Mouse (Mus musculus): ENCODE results near the gene Oprd1. TPM values are rescaled to one million over a fixed set of nuclear protein-coding genes. Genes with fewer than 3 reads are reported as not detected.
A peak's percentile ranks its signal among the peaks of the same experiment; 100 is the strongest.

Oprd1 gene
- total RNA-seq, 2 experiments from 2014 or later = not detected

DNA sequence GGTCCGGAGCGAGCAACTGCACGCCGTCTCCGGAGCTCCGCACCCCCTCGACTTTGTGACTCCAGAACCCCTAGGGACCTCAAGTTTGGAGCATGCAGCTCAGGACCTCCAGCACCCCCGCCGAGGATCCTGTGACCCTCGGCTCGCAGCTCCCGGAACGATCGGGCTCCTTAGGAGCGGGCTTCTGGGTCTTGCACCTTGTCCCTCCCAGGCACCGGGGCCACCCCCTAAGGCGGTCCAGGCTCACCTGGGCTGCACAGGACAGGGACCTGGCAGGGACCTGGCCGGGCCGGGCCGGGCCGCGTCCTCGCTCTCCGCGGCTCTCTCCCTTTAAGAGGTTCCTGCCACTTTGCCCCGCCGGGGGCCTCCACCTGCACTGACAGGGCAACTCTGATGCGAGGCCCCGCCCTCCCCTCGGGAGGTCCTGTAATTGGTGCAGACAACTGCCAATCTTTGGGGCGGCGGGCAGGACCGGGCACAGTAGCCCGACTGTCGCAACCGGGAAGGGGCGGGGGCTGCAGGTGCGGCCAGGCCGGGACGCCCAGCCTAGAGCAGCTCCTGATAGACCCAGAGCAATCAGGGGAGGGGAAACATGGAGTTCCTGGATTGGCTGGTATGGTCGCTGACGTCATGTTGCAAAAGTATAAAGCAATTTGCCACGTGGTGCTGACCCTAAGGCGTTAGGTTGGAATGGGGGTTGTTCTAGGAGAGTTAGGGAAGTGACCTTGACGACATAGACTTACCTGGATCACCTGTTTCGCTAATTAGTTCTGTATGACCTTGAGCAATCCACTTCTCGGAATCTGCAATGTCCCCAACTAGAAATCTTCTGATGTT, 69.1 kb downstream of the Oprd1 start, which contains the start of gene Epb41:
Gene Epb41 (minus strand): TSS at position 389 of the 837 bp plus-strand sequence.
- DNase-seq = peak; percentile 99
- TF ChIP-seq CTCF (IDR thresholded peaks at IDR 0.05) = peak; percentile 9; the same call in 1 of the 2 replicates
- intact Hi-C loops (cut with DNase I) = loop anchor here (5.0 kb wide), 2 partner anchors 38 to 158 kb away; no protein-coding TSS in a partner anchor
- H3K27ac ChIP-seq = peak within 1 kb of the TSS; percentile 99
- H3K4me3 ChIP-seq = peak within 1 kb of the TSS; percentile 96

GRCm38 (mm10) chr4:132074077-132074932, 70.0 kb downstream of the Oprd1 start, which contains the start of gene Gm10300:
TSS of gene Gm10300 (plus strand) at chr4:132074697.
- TF ChIP-seq CTCF (IDR thresholded peaks at IDR 0.05) = no peak
- peak within 1 kb of the TSS; percentile 96 for H3K4me3 ChIP-seq
- peak within 1 kb of the TSS; percentile 99 for H3K27ac ChIP-seq
- DNase-seq = peak; percentile 76
- intact Hi-C loops (cut with DNase I) = no loop called here

DNA sequence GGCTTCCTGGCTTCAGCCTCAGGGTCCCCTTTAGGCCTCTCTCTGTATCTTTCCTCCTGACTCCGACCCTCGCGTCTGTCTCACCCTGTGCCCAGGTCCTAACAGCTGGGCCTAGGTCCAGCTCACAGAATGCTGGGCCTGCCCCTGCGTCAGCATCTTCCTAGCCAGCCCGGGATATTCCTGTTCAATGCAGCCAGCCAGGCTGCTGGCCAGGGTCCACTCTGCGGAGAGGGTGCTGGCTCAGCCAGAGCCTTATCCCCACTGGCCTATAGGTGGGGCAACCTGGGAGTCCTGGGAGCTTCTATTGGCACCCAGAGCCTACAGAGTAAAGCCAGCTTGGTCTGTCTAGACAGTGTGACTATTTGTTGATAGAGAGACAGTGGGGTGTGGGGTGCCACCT, 71.3 kb downstream of the Oprd1 start:
- Histone ChIP-seq H3K4me3 (peak overlapping the region; percentile 96), H3K27ac (peak overlapping the region; percentile 99)
- TF ChIP-seq CTCF (IDR thresholded peaks at IDR 0.05) = peak; percentile 44; the same call in 1 of the 2 replicates
- intact Hi-C loops (cut with DNase I) = no loop called here
- peak; percentile 90 for DNase-seq

DNA sequence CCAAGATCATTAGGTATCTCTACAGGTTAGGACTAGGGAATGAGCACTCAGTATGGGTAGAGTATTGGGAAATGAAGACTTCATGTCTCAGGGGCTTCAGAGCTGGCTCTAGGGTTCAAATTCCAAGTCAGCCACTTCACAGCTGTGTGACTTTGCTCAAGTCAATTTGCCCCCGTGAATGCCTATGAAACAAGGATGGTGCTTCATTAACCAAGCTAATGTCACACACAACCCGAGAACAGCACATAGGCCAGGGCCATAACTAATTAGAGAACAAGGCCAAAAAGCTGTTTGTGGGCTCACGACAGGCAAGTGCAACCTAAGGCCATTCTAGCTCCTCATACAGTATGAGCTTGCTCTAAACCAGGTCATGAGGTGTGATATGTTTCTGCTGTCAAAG, 72.1 kb downstream of the Oprd1 start:
- H3K4me3 ChIP-seq = no peak overlapping the region
- no peak for DNase-seq
- H3K27ac ChIP-seq = peak overlapping the region; percentile 4; the same call in 1 of the 2 replicates
- intact Hi-C loops (cut with DNase I) = no loop called here
- TF ChIP-seq CTCF (IDR thresholded peaks at IDR 0.05) = no peak

GRCm38 (mm10) chr4:132071674-132072073, 72.6 kb downstream of the Oprd1 start:
- intact Hi-C loops (cut with DNase I) = no loop called here
- TF ChIP-seq CTCF (IDR thresholded peaks at IDR 0.05) = no peak

GRCm38 (mm10) chr4:132067938-132068235, 76.4 kb downstream of the Oprd1 start:
- TF ChIP-seq CTCF (IDR thresholded peaks at IDR 0.05) = no peak
- Histone ChIP-seq H3K4me3 (no peak overlapping the region), H3K27ac (peak overlapping the region; percentile 28; the same call in 1 of the 2 replicates)
- intact Hi-C loops (cut with DNase I) = no loop called here
- DNase-seq = no peak

More at GRCm38 (mm10) chr4:132071674-132072073, 72.6 kb downstream of the Oprd1 start:
- Histone ChIP-seq H3K4me3 (no peak overlapping the region), H3K27ac (no peak overlapping the region)
- DNase-seq = no peak

GRCm38 (mm10) chr4:132067112-132067937, 77.0 kb downstream of the Oprd1 start:
- Histone ChIP-seq H3K4me3 (no peak overlapping the region), H3K27ac (peak overlapping the region; percentile 51)
- intact Hi-C loops (cut with DNase I) = no loop called here
- no peak for DNase-seq
- no peak for TF ChIP-seq CTCF (IDR thresholded peaks at IDR 0.05)

GRCm38 (mm10) chr4:132066101-132066773, 78.0 kb downstream of the Oprd1 start:
- DNase-seq = peak; percentile 74
- H3K4me3 ChIP-seq = no peak overlapping the region; the same call in 1 of the 2 replicates
- H3K27ac ChIP-seq = peak overlapping the region; percentile 51
- no peak for TF ChIP-seq CTCF (IDR thresholded peaks at IDR 0.05)
- intact Hi-C loops (cut with DNase I) = no loop called here

DNA sequence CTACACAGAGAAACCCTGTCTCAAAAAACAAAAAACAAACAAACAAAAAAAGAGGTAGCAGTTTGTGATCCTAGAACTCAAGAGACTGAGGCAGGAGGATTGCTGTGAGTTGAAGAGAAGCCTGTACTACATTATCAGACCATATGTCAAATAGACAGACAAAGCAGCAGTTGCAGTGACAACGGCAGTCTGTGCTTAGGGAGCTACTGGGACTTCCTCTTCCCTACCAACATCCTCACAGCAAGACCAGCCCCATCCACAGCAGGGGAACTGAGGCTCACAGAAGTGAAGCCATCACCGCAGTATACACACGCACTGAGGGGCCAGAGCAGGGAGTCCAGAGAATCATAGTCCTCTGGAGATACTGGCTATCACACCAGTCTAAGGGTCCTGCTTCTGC, 78.7 kb downstream of the Oprd1 start:
- peak overlapping the region; percentile 51 for H3K27ac ChIP-seq
- TF ChIP-seq CTCF (IDR thresholded peaks at IDR 0.05) = no peak
- no peak overlapping the region; the same call in 1 of the 2 replicates for H3K4me3 ChIP-seq
- DNase-seq = no peak
- intact Hi-C loops (cut with DNase I) = no loop called here

GRCm38 (mm10) chr4:132064550-132064949, 79.7 kb downstream of the Oprd1 start:
- intact Hi-C loops (cut with DNase I) = no loop called here
- H3K4me3 ChIP-seq = no peak overlapping the region
- DNase-seq = peak; percentile 39
- peak overlapping the region; percentile 20; the same call in 1 of the 2 replicates for H3K27ac ChIP-seq
- no peak for TF ChIP-seq CTCF (IDR thresholded peaks at IDR 0.05)
